Mouse (Mus musculus) c-Kit-positive CD71-positive TER-119-negative erythroid progenitor cells, embryonic 14.5 days (primary cell): Measurements from ENCODE around the gene 9930111J21Rik1.
"Not testable (repeated sequence)": the region's sequence is repeated elsewhere in the genome, so short reads cannot be mapped to it uniquely, and the experiment has no call there.

Source experiments
- DNase-seq: peaks from one replicate; pipeline ENCODE4 v3.0.0-alpha.2; 2013; ENCODE audit warnings: low read depth

The 9930111J21Rik1 gene

DNA sequence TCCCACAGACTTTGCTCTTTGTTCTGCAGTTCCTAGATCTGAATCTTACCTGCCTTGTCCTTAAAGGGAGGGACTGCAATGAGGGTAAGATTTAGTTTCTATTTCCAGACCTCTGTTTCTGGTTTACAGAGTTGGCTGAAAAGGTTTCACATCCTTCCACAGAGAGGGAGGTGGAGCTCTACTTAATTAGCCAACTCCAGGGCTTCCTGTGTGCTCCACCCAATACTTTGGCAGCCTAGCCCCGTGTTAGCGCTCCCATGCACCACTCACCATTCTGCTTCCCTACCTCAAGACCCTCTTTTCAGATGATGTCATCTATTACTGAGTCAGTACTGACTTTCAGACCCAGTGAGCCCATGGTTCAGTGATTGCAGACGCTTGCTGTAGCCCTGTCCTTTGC, at the start of gene 9930111J21Rik1:
TSS of gene 9930111J21Rik1 (minus strand) at position 148 of the 400 bp plus-strand sequence.
- DNase-seq = not testable (repeated sequence)

DNA sequence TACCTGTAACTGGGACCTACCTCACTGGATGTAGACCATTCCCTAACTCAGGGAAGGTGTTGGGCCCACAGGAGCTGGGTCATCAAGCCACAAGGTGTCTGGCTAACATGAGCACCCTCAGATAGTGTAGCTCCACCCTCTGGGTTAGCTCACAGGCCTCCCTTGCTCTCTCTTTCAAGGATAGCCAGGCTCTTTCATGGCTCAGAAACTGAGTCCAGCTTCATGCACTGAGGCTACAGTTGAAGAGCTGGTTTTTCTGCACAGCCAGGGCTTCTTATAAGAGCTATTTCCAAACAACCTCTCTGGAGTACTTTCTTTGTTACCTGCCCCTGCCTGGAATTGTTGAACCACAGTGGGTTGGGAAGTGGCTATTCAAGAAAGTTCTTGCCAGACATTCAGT, 32.9 kb upstream of the 9930111J21Rik1 start:
- DNase-seq = not testable (repeated sequence)

DNA sequence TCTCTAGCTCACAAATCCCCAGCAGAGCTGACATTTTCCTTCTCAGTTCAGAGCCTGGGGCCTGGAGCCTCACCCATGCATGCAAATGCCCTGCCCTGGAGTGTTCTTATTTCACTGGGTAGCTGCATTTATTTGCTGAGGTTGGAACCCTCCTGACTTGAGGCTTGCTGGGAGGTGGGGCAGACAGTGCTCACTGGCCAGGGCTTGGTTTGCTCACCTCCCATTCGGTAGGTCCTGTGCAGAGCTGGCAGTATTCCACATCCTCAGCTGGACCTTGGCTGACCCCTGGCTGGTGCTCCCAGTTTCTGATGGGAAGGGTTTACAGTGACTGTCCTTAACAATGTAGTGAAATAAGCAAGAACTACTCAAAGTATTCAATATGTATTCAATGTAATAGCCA, 27.6 kb upstream of the 9930111J21Rik1 start:
- not testable (repeated sequence) for DNase-seq

DNA sequence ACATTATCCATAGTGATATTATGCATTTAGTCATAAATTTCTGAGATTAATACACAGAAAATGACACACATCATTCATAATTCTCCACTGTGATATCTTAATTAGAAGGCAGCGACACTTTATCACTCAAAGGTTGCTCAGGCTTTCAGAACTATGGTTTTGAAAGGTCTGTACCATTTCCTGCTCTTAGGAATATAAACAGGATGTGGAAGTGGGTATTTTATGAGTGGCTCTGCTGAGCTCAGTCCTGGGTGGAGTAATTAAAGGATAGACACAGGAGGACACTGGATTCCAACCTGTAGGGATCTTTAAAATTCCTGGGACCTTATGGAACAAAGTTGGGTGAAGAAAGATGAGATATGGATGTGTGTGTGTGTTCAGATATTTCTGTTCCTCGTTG, 27.1 kb upstream of the 9930111J21Rik1 start:
- not testable (repeated sequence) for DNase-seq

DNA sequence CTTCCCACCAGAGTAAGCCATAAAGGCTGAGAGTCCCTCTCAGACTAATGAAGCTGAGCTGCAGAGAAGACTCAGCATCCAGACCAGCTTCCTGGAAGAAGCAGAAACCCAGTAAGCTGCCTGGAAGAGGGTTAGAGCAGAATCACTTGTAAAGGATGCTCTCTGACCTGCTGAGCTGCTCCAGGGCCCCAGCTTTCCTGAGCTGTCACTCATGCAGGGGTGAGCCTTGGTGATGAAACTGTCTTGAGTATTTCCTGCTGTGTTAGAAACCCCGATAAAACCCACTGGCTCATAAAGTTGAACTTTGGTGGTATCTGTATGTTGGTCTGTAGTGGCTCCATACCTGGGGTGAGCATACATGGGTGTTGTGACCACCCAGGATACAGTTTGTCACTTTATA, 21.2 kb upstream of the 9930111J21Rik1 start:
- DNase-seq = not testable (repeated sequence)

- not testable (repeated sequence) for DNase-seq
These were observed 14.8 kb upstream of the 9930111J21Rik1 start, which contains the start of gene Tgtp1 for GRCm38 (mm10) chr11:48994018-48994417. Gene Tgtp1 (minus strand): TSS chr11:48994172.

- DNase-seq = not testable (repeated sequence)
These were observed 14.1 kb upstream of the 9930111J21Rik1 start for GRCm38 (mm10) chr11:48993296-48993695.

DNA sequence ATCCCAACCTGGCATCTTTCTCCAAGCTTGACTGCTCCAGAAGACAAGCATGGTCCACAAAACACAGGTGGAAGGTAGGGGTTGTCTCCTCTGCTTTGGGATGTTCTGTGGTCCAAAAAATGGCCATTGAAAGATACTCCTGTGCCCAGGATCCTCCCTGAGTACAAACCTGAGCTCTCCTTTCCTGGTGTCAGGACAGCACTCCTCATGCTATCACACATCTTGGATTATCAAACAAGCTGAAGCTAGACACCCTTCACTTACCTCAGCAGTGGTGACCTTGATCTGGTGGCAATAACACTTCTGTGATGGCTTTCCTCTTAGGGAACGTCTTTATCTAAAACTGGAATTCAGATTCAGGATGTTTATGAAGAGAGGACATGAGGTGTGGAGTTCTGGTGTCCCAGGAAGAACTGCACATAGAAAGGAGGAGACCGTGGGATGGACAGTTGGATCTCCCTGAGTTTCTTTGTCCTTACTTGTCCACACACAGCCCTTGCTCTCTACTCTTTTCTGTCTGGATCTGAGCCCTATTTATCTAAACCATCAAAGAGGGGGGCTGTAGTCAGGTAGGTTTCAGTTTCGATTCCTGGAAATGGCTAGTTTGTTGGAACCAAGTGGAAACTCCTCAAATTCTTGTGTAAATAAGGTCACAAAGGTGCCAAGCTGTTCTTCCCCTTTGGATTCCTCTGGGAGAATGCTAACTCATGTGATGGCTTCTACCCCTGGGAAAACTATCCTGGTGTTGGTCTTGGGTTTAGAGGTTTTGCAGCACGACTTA, 12.7 kb upstream of the 9930111J21Rik1 start, which contains the start of gene Gm12185:
TSS of gene Gm12185 (minus strand) at position 487 of the 781 bp plus-strand sequence.
- not testable (repeated sequence) for DNase-seq

DNA sequence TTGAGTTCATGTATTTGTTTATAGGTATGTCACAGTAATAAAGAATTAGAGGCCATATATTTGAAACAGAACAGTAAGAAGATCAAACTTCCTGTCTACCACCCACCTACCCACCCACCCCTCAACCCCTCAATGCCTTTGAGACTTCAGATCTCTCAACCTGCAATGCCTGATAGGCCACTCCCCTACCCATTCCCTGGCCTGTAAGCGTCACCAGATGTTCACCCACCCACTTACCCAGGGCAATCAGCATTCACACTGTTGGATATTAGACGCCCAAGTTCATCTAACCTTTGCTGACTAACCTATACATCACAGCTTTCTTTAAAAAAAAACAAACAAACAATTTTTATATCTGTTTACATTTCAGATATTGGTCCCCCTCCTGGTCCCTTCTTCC, 10.8 kb upstream of the 9930111J21Rik1 start:
- not testable (repeated sequence) for DNase-seq

DNA sequence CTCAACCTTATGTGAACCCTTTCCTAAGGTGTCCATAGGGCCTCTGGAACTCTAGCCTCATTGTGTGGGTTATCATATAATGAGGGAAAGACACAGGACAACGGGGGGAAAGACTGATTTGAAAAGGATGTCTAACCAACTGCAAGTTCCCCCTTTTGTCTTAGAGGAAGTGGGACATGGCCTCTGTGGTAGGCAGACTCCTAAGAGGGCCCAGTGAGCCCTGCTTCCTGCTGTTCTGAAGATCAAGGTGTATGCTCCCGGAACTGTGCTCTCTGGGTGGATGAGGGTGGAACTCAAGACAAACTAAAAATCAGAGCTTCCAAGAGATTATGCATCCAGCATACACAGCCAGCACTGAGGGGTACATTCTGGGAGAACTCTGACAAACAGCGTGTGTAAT, 9.0 kb upstream of the 9930111J21Rik1 start:
- DNase-seq = not testable (repeated sequence)

DNA sequence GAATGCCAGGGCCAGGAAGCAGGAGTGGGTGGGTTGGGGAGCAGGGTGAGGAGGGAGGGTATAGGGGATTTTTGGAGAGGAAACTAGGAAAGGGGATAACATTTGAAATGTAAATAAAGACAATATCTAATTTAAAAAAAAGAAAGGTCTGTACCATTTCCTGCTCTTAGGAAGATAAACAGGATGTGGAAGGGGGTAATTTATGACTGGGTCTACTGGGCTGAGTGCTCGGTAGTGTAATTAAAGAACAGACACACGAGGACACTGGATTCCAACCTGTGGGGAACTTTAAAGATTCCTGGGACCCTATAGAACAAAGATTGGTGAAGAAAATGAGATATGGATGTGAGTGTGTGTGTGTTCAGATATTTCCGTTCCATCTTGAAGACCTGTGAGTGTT, 3.6 kb upstream of the 9930111J21Rik1 start:
- DNase-seq = not testable (repeated sequence)

- DNase-seq = not testable (repeated sequence)
These were observed 854 bp upstream of the 9930111J21Rik1 start for GRCm38 (mm10) chr11:48980052-48980451.

DNA sequence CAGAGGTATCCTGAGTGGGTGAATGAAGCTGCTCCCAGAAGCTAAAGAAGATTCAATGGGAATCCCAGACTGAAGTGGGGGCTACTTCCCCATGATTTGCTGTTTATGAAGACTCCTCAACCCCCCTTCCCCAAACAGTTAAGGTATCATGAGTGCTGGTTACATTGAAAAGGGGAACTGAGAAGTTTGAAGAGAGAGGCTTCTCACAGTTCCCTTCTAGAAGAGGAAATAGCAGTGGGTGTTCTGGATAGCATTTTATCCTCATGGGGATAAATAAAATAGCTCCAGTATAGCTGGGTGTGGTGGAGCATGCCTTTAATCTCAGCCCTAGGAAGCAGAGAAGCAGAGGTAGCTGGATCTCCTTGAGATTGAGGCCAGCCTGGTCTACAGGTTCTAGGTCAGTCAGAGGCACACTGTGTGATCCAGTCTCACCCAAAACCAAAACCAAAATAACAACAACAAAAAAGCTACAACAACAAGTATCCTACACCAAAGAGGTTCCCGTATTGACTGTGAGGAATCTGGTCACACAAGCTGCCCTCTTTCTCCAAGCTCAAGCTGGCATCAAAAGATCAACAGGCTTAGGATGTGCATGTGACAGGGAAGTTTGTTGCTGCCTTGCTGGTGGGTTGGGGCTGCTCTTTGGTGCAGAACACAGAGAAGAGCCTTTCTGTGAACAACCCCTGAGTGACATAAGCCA, 808 bp downstream of the 9930111J21Rik1 start, which contains the start of gene Olfr56:
TSS of gene Olfr56 (plus strand) at position 650 of the 700 bp plus-strand sequence.
- DNase-seq = not testable (repeated sequence)

- not testable (repeated sequence) for DNase-seq
These were observed 4.5 kb downstream of the 9930111J21Rik1 start for GRCm38 (mm10) chr11:48974686-48975085.

DNA sequence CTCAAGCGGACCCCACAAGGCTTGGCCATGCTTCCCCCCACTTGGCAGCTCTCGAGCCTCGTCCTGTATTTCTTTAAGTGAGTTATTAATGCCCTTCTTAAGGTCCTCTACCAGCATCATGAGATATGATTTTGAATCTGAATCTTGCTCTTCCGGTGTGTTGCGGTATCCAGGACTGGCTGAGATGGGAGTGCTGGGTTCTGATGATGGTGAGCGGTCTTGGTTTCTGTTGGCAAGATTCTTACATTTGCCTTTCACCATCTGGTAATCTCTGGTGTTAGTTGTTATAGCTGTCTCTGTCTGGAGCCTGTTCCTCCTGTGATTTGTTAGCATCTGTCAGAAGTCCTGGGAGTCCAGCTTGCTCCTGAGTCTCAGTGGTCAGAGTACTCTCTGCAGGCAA, 33.1 kb downstream of the 9930111J21Rik1 start, which contains the start of gene Psme2b:
TSS of gene Psme2b (minus strand) at position 101 of the 400 bp plus-strand sequence.
- not testable (repeated sequence) for DNase-seq

DNA sequence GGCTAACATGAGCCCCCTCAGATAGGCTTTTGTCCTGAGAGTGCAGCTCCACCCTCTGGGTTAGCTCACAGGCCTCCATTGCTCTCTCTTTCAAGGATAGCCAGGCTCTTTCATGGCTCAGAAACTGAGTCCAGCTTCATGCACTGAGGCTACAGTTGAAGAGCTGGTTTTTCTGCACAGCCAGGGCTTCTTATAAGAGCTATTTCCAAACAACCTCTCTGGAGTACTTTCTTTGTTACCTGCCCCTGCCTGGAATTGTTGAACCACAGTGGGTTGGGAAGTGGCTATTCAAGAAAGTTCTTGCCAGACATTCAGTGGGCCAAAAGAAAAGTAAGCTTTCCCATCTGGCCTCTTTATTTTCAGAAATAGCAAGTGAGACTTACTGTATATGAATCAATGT, 39.9 kb downstream of the 9930111J21Rik1 start:
- not testable (repeated sequence) for DNase-seq

- not testable (repeated sequence) for DNase-seq
These were observed 43.9 kb downstream of the 9930111J21Rik1 start for GRCm38 (mm10) chr11:48935291-48935690.

DNA sequence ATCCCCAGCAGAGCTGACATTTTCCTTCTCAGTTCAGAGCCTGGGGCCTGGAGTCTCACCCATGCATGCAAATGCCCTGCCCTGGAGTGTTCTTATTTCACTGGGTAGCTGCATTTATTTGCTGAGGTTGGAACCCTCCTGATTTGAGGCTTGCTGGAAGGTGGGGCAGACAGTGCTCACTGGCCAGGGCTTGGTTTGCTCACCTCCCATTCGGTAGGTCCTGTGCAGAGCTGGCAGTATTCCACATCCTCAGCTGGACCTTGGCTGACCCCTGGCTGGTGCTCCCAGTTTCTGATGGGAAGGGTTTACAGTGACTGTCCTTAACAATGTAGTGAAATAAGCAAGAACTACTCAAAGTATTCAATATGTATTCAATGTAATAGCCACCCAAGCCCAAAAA, 45.3 kb downstream of the 9930111J21Rik1 start:
- not testable (repeated sequence) for DNase-seq

- DNase-seq = not testable (repeated sequence)
These were observed 45.8 kb downstream of the 9930111J21Rik1 start for GRCm38 (mm10) chr11:48933422-48933821.

DNA sequence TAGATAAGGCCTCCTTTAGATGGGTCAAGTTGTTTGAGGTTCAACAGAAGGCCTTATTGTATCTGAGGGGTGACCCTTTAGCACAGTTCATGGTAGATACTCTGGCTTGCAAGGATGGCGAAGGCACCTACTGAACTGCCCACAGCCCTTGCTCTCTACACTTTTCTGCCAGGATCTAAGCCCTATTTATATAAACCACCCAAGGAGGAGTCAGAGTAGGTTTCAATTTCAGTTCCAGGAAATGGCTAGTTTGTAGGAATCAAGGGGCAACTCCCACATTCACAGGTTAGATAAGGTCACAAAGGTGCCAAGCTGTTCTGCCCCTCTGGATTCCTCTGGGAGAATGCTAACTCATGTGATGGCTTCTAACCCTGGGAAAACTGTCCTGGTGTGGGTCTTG, 51.1 kb downstream of the 9930111J21Rik1 start:
- DNase-seq = not testable (repeated sequence)

- DNase-seq = not testable (repeated sequence)
These were observed 52.8 kb downstream of the 9930111J21Rik1 start for GRCm38 (mm10) chr11:48926437-48926836.

DNA sequence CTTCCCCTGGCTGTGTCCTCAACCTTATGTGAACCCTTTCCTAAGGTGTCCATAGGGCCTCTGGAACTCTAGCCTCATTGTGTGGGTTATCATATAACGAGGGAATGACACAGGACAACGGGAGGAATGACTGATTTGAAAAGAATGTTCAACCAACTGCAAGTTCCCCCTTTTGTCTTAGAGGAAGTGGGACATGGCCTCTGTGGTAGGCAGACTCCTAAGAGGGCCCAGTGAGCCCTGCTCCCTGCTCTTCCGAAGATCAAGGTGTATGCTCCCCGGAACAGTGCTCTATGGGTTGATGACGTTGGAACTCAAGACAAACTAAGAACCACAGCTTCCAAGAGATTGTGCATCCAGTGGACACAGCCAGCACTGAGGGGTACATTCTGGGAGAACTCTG, 55.4 kb downstream of the 9930111J21Rik1 start:
- not testable (repeated sequence) for DNase-seq
